Mouse (Mus musculus) c-Kit-positive CD71-negative TER-119-negative erythroid progenitor cells, embryonic 14.5 days (primary cell): Measurements from ENCODE around the gene Adra2c.

Experiments
- DNase-seq: peaks from one replicate; pipeline ENCODE4 v3.0.0-alpha.2; 2013; ENCODE audit warnings: low read depth

The Adra2c gene

GRCm38 (mm10) chr5:35278019-35278418 lies at the start of gene Adra2c:
Gene Adra2c, plus strand, starts transcription at chr5:35278319.
- no peak for DNase-seq

- DNase-seq = no peak
These were observed 45.0 kb upstream of the Adra2c start for GRCm38 (mm10) chr5:35233142-35233541.

GRCm38 (mm10) chr5:35237757-35238156 lies 40.4 kb upstream of the Adra2c start:
- no peak for DNase-seq

GRCm38 (mm10) chr5:35238627-35239026 lies 39.5 kb upstream of the Adra2c start:
- DNase-seq = no peak

DNA sequence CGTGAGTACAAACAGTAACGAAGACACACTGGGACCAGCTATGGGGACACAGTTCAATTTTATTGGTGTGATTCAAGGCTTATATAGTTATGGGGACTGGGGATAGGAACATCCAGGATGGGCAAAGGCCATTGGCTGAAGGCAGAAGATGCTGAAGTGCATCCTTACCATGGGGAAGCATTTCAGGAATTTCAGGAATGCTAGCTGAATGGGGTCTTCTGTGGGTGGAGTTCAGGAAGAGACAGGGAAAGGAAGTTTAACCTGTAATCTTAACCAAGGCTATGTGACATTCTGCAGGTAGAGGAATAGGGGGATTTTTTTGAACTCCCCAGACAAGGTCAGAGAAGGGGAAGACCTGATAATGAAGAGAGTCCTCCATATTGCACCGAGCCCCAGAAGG lies 36.6 kb upstream of the Adra2c start:
- DNase-seq = no peak

DNA sequence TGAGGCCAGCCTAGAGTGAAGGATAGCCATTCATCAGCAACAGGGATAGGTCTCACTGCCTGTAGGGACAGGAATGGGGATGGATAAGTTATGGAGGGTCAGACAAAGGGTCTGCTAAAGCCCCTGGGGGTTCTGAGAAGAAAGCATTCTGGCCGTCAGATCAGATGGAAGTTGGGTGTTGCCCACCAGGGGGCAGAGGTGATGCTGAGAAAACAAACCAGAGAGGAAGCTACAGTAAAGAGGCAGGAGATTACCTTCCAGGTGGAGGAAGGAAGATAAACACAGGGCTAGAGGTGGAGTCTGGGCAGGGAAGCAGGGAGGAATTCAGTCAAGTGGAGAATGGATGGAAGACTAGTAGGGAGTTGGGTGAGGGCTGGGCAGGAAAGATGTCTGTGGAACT lies 33.9 kb upstream of the Adra2c start:
- DNase-seq = peak; percentile 7

GRCm38 (mm10) chr5:35245555-35246273 lies 32.4 kb upstream of the Adra2c start:
- no peak for DNase-seq

DNA sequence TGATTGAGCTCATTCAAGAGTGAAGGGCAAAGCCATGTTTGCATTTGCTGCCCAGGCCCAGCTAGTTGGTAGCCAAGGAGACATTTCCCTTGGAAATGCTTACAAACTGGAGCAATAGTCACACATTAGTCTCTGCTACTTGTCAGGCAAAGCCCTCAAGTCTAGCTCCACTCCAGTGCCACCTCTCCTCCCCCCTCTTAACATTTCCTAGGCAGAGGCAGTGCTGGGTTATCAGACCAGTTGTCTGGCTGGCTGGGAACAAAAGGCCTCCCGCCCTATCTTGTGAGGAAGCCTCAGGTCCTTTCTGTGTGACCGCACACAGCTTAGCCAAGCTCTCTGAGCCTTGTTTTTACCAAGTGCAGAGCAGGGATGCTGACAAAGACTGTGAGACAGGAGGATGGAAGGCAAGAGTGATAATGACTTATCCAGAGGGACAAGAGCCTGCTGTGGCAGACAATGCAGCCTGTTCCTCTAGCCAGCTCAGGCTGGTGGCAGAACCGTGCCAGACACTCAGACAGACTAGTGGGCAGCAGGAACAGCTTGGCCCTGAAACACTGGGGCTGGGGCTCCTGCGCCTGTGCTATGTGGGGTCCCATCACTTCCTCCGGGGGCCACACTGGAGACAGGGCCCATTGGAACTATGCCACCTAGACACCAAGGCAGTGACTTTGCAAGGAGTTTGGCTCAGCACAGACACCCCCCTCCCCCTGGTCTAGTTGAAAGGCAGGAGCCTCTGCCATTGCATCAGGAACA lies 23.0 kb upstream of the Adra2c start:
- DNase-seq = no peak

DNA sequence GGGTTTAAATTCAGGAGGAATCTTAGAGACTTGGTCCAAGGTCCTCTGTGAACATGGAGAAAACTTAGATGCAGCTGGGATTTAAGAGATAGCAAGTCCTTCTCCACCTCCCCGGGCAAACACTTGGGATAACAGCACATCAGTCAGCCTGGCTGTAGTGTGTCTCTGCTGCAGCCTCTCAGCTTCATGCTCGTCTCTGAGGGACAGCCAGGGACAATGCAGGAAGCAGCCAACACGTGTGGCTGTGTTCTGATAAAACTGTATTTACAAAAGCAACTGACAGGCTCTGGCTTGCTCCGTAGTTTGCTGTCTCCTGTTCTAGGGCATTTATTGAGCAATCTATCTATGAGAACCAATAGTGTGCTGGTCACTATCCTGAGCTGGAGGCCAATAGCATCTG lies 14.4 kb upstream of the Adra2c start:
- DNase-seq = no peak

GRCm38 (mm10) chr5:35267486-35267885 lies 10.6 kb upstream of the Adra2c start:
- DNase-seq = no peak

DNA sequence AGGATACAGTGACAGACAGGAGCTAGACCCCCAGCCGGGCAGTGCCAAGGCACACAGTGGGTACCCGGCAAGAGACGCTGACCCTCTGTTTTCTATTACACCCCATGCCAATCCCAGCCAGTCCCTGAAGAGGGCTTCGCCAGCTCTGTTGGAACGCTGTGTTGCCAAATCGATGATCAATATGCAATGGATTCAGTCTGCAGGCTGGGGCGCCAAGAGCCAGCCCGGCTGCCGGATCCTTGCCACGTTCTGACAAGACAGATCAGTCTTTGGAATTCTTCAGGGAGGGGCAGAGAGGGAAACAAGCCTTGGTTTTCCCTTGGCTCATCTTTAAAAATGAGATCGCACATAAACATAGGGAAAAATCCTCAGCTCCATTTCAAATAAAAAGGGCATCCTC lies 2.8 kb upstream of the Adra2c start:
- DNase-seq = no peak

DNA sequence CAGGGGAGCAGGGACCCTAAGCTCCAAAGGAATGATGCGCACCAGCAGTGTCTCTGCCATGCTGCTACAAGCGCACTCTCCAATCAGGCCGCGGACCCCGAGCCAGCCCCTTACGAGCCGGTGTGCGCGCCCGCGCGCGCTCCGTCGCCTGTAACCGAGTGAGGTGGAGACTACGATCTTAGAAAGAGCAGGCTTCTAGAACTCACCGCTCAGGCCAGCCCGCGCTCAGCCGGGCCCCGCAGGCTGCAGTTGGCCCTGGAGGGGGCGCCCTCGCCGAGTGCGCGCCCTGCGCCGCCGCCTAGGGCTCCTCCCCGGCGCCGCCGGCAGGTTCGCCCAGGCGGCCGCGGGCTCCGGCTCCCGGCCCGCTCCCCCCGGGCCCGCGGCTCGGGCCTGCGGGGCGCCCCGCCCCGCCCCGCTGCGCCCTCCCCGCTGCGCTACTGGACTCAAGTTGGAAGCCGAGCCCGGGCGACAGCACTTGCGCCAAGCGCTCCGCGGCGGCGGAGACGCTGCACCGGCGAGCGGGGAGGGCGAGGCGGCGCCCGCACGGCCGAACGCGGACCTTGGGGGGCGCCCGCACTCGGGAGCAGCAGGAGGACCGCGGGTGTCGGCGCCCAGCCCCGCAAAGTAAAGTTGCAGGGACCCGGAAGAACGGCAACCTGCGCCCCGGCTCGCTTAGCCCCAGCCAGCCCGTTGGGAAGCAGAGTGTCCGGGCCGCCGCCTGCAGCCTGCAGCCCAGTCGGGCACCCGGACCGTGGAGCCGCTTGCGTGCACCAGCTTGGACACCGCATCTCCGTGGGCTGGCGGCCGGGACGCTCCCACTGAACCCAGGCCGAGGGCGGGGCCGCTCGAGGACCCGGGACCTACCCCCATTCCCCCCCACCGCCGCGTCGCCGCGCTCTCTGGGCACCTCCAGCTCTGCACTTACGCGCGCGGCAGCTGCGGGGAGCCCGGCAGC lies 899 bp downstream of the Adra2c start:
- no peak for DNase-seq

- DNase-seq = no peak
These were observed 1.5 kb downstream of the Adra2c start for GRCm38 (mm10) chr5:35279696-35280001.

GRCm38 (mm10) chr5:35280002-35280782 lies 2.1 kb downstream of the Adra2c start:
- no peak for DNase-seq

- DNase-seq = no peak
These were observed 2.7 kb downstream of the Adra2c start for GRCm38 (mm10) chr5:35280783-35281165.

DNA sequence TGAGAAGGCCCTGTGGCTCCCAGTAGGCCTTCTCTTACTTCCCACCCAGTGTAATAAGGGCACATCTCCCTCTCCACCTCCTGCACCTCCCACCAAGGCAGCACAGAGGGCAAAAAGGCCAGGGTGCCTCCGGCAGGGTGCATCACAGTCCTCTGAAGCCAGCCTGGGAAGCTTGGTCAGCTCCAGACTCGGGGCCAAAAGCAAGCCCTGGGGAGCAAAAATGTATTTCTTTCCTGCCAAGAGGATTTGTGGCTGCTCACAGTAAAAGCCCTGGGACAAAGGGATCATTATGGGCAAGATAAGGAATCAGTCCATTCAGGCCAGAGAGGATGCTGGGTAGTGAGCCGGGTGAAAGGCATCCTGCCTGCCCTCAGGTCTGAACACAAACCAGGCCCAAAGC lies 7.2 kb downstream of the Adra2c start:
- DNase-seq = no peak

- DNase-seq = no peak
These were observed 8.1 kb downstream of the Adra2c start for GRCm38 (mm10) chr5:35286190-35286589.

DNA sequence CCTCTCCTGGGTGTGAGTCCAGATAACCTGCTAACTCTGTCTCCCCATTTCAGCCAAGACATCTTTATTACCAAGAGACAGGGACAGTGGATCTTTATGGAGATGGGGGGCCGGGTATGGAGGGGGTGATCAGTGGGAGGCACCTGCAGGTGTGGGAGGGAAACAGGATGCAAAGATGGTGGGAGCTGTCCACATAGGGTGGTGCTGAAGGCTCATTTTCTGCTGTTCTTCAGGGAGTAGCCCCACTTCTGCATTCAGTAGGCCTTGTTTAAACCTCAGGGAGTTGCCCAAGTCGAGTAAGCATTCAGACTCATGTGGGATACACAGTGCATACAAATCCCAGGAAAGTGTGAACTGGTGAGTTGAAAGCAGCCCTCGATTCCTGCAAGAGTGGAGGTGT lies 21.5 kb downstream of the Adra2c start:
- DNase-seq = no peak

DNA sequence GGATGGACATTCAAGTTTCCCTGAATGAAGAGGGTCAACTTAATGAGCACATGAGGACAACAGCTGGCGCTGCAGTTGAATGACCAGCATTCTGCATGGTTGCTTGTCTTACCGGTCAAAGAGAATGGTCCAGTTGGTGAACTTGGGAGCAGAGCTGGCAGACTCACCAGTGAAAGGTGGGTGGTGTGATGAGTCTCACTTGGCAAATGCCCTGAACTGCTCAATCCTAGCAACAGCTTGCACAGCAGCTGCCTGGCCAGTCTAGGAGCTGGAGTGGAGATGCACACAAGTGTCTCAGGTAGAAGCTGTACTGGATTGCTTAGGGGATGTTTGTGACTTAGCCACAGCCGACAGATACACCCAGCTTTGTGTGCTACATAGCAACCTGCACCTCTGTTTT lies 26.1 kb downstream of the Adra2c start:
- no peak for DNase-seq

- no peak for DNase-seq
These were observed 27.2 kb downstream of the Adra2c start for GRCm38 (mm10) chr5:35305332-35305731.

- no peak for DNase-seq
These were observed 28.6 kb downstream of the Adra2c start for GRCm38 (mm10) chr5:35306692-35307091.

GRCm38 (mm10) chr5:35309853-35310252 lies 31.7 kb downstream of the Adra2c start:
- no peak for DNase-seq
